Mouse (Mus musculus) R1 (cell line): ENCODE data around the gene Gpr160.
A peak's percentile ranks its signal among the peaks of the same experiment; 100 is the strongest.

Source experiments
- DNase-seq: peaks from one replicate; pipeline ENCODE4 v3.0.0-alpha.2; 2018; ENCODE audit warnings: low read depth, low spot score

Gene Gpr160

GRCm38 (mm10) chr3:30899407-30899806, 43.7 kb downstream of the Gpr160 start:
- no peak for DNase-seq

GRCm38 (mm10) chr3:30904658-30905057, 48.9 kb downstream of the Gpr160 start:
- DNase-seq = no peak

GRCm38 (mm10) chr3:30917160-30917559, 61.4 kb downstream of the Gpr160 start:
- no peak for DNase-seq

GRCm38 (mm10) chr3:30927664-30928063, 71.9 kb downstream of the Gpr160 start:
- no peak for DNase-seq

- DNase-seq = peak; percentile 89
Observed at GRCm38 (mm10) chr3:30929828-30930227, 74.1 kb downstream of the Gpr160 start.

GRCm38 (mm10) chr3:30934384-30934783, 78.6 kb downstream of the Gpr160 start:
- no peak for DNase-seq
